Mouse (Mus musculus) G1E (cell line): ENCODE results near the gene Zfp456.
"Not testable (repeated sequence)": the region's sequence is repeated elsewhere in the genome, so short reads cannot be mapped to it uniquely, and the experiment has no call there.

Experiments
- CTCF ChIP-seq: IDR thresholded peaks from 2 replicates; pipeline ENCODE4 v1.5.1; 2012; ENCODE audit warnings: low read depth, low read length, inconsistent platforms, mixed read lengths
- GATA1 ChIP-seq: IDR thresholded peaks from 2 replicates; pipeline ENCODE4 v1.6.1; 2012; ENCODE audit warnings: borderline replicate concordance, low read length, inconsistent platforms, mixed read lengths
- GATA2 ChIP-seq: IDR thresholded peaks from 2 replicates; pipeline ENCODE4 v1.6.1; 2012; ENCODE audit warnings: low read depth, low read length, inconsistent platforms, borderline replicate concordance
- POLR2AphosphoS5 ChIP-seq: IDR thresholded peaks from 2 replicates; pipeline ENCODE4 v1.6.1; 2012; ENCODE audit warnings: low read depth, low read length, inconsistent platforms; ENCODE audit not compliant: insufficient replicate concordance
- TAL1 ChIP-seq: conservative IDR thresholded peaks from 2 replicates; pipeline ENCODE4 v1.6.1; 2012; ENCODE audit warnings: low read depth, low read length, inconsistent platforms, mixed read lengths

- TF ChIP-seq CTCF, GATA1, TAL1, POLR2AphosphoS5, GATA2: not testable (repeated sequence)
Measured at GRCm38 (mm10) chr13:67413634-67414033, 38.0 kb upstream of the Zfp456 start.
